Mouse (Mus musculus): ENCODE data around the gene Tm7sf2. TPM values are rescaled to one million over a fixed set of nuclear protein-coding genes. Genes with fewer than 3 reads are reported as not detected.
A peak's percentile ranks its signal among the peaks of the same experiment; 100 is the strongest.

The Tm7sf2 gene
- polyA plus RNA-seq, 1 experiment from 2014 or later = 30.8 TPM

Small RNAs within 50 kb of the gene (microRNA-seq; reads per million reads assigned to microRNA genes)
- 4.2 reads per million, percentile 9 among the genes with 10 or more reads in this experiment for gene Mir6988 (ENCODE audit: borderline number of aligned reads)

Other genes starting within 250 kb of the Tm7sf2 start
- 26.8 and 27.9 TPM in 2 replicates for gene Frmd8, start 193.1 kb downstream of the Tm7sf2 start, polyA plus RNA-seq (2014; fragmentation: Nextera tagmentation; extraction: Ambion mirVana)
- 7.5 and 8.2 TPM in 2 replicates for gene Slc25a45, start 190.6 kb downstream of the Tm7sf2 start, polyA plus RNA-seq (2014; fragmentation: Nextera tagmentation; extraction: Ambion mirVana)
- gene Tigd3, start 174.2 kb downstream of the Tm7sf2 start, polyA plus RNA-seq (2014; fragmentation: Nextera tagmentation; extraction: Ambion mirVana) = 3.9 and 4.2 TPM in 2 replicates
- gene Dpf2, start 155.4 kb downstream of the Tm7sf2 start, polyA plus RNA-seq (2014; fragmentation: Nextera tagmentation; extraction: Ambion mirVana) = 119 and 127 TPM in 2 replicates
- gene Cdc42ep2, start 143.6 kb downstream of the Tm7sf2 start, polyA plus RNA-seq (2014; fragmentation: Nextera tagmentation; extraction: Ambion mirVana) = 5.1 TPM in 2 replicates
- 129 and 131 TPM in 2 replicates for gene Pola2, start 104.2 kb downstream of the Tm7sf2 start, polyA plus RNA-seq (2014; fragmentation: Nextera tagmentation; extraction: Ambion mirVana)
- gene Slc22a20, start 82.2 kb downstream of the Tm7sf2 start, polyA plus RNA-seq (2014; fragmentation: Nextera tagmentation; extraction: Ambion mirVana) = not detected in 2 replicates
- 25.2 and 25.8 TPM in 2 replicates for gene Capn1, start 52.5 kb downstream of the Tm7sf2 start, polyA plus RNA-seq (2014; fragmentation: Nextera tagmentation; extraction: Ambion mirVana)
- 30.7 and 33.7 TPM in 2 replicates for gene Syvn1, start 21.8 kb downstream of the Tm7sf2 start, polyA plus RNA-seq (2014; fragmentation: Nextera tagmentation; extraction: Ambion mirVana)
- 84.5 and 93.9 TPM in 2 replicates for gene Mrpl49, start 10.6 kb downstream of the Tm7sf2 start, polyA plus RNA-seq (2014; fragmentation: Nextera tagmentation; extraction: Ambion mirVana)
- gene Fau, start 10.5 kb downstream of the Tm7sf2 start, polyA plus RNA-seq (2014; fragmentation: Nextera tagmentation; extraction: Ambion mirVana) = 1,022 and 1,135 TPM in 2 replicates
- 38.7 and 42.3 TPM in 2 replicates for gene Znhit2, start 7.2 kb downstream of the Tm7sf2 start, polyA plus RNA-seq (2014; fragmentation: Nextera tagmentation; extraction: Ambion mirVana)
- gene Vps51, start 8.9 kb upstream of the Tm7sf2 start, polyA plus RNA-seq (2014; fragmentation: Nextera tagmentation; extraction: Ambion mirVana) = 54.8 and 57.1 TPM in 2 replicates
- gene Tmem262, start 11.7 kb upstream of the Tm7sf2 start, polyA plus RNA-seq (2014; fragmentation: Nextera tagmentation; extraction: Ambion mirVana) = not detected in 2 replicates
- 0.75 and 2.2 TPM in 2 replicates for gene Gm28374, start 13.9 kb upstream of the Tm7sf2 start, polyA plus RNA-seq (2014; fragmentation: Nextera tagmentation; extraction: Ambion mirVana)
- 50.4 and 52.3 TPM in 2 replicates for gene Zfpl1, start 16.6 kb upstream of the Tm7sf2 start, polyA plus RNA-seq (2014; fragmentation: Nextera tagmentation; extraction: Ambion mirVana)
- 50.8 and 55.3 TPM in 2 replicates for gene Cdca5, start 16.6 kb upstream of the Tm7sf2 start, polyA plus RNA-seq (2014; fragmentation: Nextera tagmentation; extraction: Ambion mirVana)
- 0.43 and 0.51 TPM in 2 replicates for gene AC131692.1, start 26.0 kb upstream of the Tm7sf2 start, polyA plus RNA-seq (2014; fragmentation: Nextera tagmentation; extraction: Ambion mirVana)
- gene Naaladl1, start 37.4 kb upstream of the Tm7sf2 start, polyA plus RNA-seq (2014; fragmentation: Nextera tagmentation; extraction: Ambion mirVana) = 2.0 and 2.4 TPM in 2 replicates
- 56.1 and 60.8 TPM in 2 replicates for gene Sac3d1, start 50.3 kb upstream of the Tm7sf2 start, polyA plus RNA-seq (2014; fragmentation: Nextera tagmentation; extraction: Ambion mirVana)
- gene Snx15, start 59.9 kb upstream of the Tm7sf2 start, polyA plus RNA-seq (2014; fragmentation: Nextera tagmentation; extraction: Ambion mirVana) = 34.6 and 35.1 TPM in 2 replicates
- gene Batf2, start 72.6 kb upstream of the Tm7sf2 start, polyA plus RNA-seq (2014; fragmentation: Nextera tagmentation; extraction: Ambion mirVana) = 0.15 TPM in 1 of 2 replicates, not detected in the other
- gene Arl2, start 73.2 kb upstream of the Tm7sf2 start, polyA plus RNA-seq (2014; fragmentation: Nextera tagmentation; extraction: Ambion mirVana) = 70.6 and 73.4 TPM in 2 replicates
- gene Majin, start 116.0 kb upstream of the Tm7sf2 start, polyA plus RNA-seq (2014; fragmentation: Nextera tagmentation; extraction: Ambion mirVana) = not detected in 2 replicates
- gene Gpha2, start 158.0 kb upstream of the Tm7sf2 start, polyA plus RNA-seq (2014; fragmentation: Nextera tagmentation; extraction: Ambion mirVana) = 0.70 TPM in 1 of 2 replicates, not detected in the other
- gene Ppp2r5b, start 167.5 kb upstream of the Tm7sf2 start, polyA plus RNA-seq (2014; fragmentation: Nextera tagmentation; extraction: Ambion mirVana) = 10.5 and 12.0 TPM in 2 replicates
- 10.4 and 13.5 TPM in 2 replicates for gene Atg2a, start 173.3 kb upstream of the Tm7sf2 start, polyA plus RNA-seq (2014; fragmentation: Nextera tagmentation; extraction: Ambion mirVana)
- 96.5 and 105 TPM in 2 replicates for gene Ehd1, start 208.4 kb upstream of the Tm7sf2 start, polyA plus RNA-seq (2014; fragmentation: Nextera tagmentation; extraction: Ambion mirVana)
- 0.26 and 1.2 TPM in 2 replicates for gene Cdc42bpg, start 238.1 kb upstream of the Tm7sf2 start, polyA plus RNA-seq (2014; fragmentation: Nextera tagmentation; extraction: Ambion mirVana)

All from liver, embryonic 11.5 days (tissue).